Mouse (Mus musculus): ENCODE results near the gene Ola1. TPM values are rescaled to one million over a fixed set of nuclear protein-coding genes. Genes with fewer than 3 reads are reported as not detected.

The Ola1 gene
- total and polyA plus RNA-seq, 3 experiments = 114 to 182 (median 175) TPM

- Histone ChIP-seq H3K27ac (ENCODE audit: insufficient read depth, low read depth) (no peak overlapping the region), H3K27me3 (replicated peaks) (no peaks in the 10 kb centered on the region), H3K9ac (ENCODE audit: insufficient read depth, low read depth) (no peak overlapping the region), H3K36me3 (replicated peaks in 1 of 2; ENCODE audit: control insufficient read depth in 1 of 2, insufficient read depth in 1 of 2, low read length in 1 of 2) (no peaks in the 10 kb centered on the region), H3K4me3 (replicated peaks in 1 of 3; ENCODE audit: low read depth in 2 of 3, low read length in 2 of 3, poor library complexity in 1 of 3) (no peak overlapping the region), H3K79me2 (replicated peaks; ENCODE audit: control insufficient read depth, extremely low read depth, insufficient read depth, poor library complexity, severe bottlenecking) (no peaks in the 10 kb centered on the region), H3K9me3 (replicated peaks; ENCODE audit: low read length) (peaks cover 11% of the 10 kb centered on the region), H3K4me1 (ENCODE audit: control insufficient read depth in 1 of 2, insufficient read depth in 2 of 2) (no peaks in the 10 kb centered on the region), H3K4me2 (ENCODE audit: insufficient read depth, low read depth, poor library complexity, severe bottlenecking) (no peak overlapping the region)
- no peak for DNase-seq (ENCODE audit: extremely low read depth)
- TF ChIP-seq PAX5 (IDR thresholded peaks at IDR 0.05; ENCODE audit: low read length) (no peak), JUND (conservative IDR thresholded peaks at IDR 0.05; ENCODE audit: low read depth, low read length) (no peak), EP300 (IDR thresholded peaks at IDR 0.05; ENCODE audit: low read length) (no peak), UBTF (IDR thresholded peaks at IDR 0.05; ENCODE audit: low read depth, low read length) (no peak), MXI1 (IDR thresholded peaks at IDR 0.05; ENCODE audit: low read depth, low read length) (no peak), CHD2 (IDR thresholded peaks at IDR 0.05; ENCODE audit: low read length) (no peak), USF1 (IDR thresholded peaks at IDR 0.05; ENCODE audit: low read depth, low read length) (no peak), MAZ (IDR thresholded peaks at IDR 0.05; ENCODE audit: low read depth, low read length) (no peak)
- in situ Hi-C loops (cut with MboI; ENCODE audit: low pct_ligation_motif_present, low pct_unique_long_range_greater_than_20kb, low sequenced_read_pairs) (no loop called here), dilution Hi-C loops (cut with MboI; ENCODE audit: extremely low pct_ligation_motif_present, extremely low pct_unique_long_range_greater_than_20kb, low sequenced_read_pairs) (no loop called here)
These were observed 30.0 kb upstream of the Ola1 start for GRCm38 (mm10) chr2:73248701-73249100.

GRCm38 (mm10) chr2:73241299-73241698 lies 22.6 kb upstream of the Ola1 start:
- TF ChIP-seq JUND (conservative IDR thresholded peaks at IDR 0.05; ENCODE audit: low read depth, low read length) = no peak
- TF ChIP-seq ELF1 (IDR thresholded peaks at IDR 0.05; ENCODE audit: low read depth, low read length) = no peak
- no peak for TF ChIP-seq JUN (IDR thresholded peaks at IDR 0.05; ENCODE audit: insufficient read depth, low read depth, low read length)
- no peak for TF ChIP-seq MAFK (IDR thresholded peaks at IDR 0.05; ENCODE audit: insufficient replicate concordance, low read length)
- no peak for TF ChIP-seq RAD21 (IDR thresholded peaks at IDR 0.05; ENCODE audit: low read depth, low read length)
- no peak for TF ChIP-seq MEF2A (IDR thresholded peaks at IDR 0.05; ENCODE audit: borderline replicate concordance, low read depth, low read length)
- TF ChIP-seq BHLHE40 (IDR thresholded peaks at IDR 0.05; ENCODE audit: low read depth, low read length) = no peak
- Histone ChIP-seq H3K9ac (ENCODE audit: insufficient read depth, low read depth) (no peak overlapping the region), H3K27me3 (replicated peaks) (no peaks in the 10 kb centered on the region), H3K27ac (ENCODE audit: insufficient read depth, low read depth) (no peak overlapping the region), H3K79me2 (replicated peaks; ENCODE audit: control insufficient read depth, extremely low read depth, insufficient read depth, poor library complexity, severe bottlenecking) (no peaks in the 10 kb centered on the region), H3K9me3 (replicated peaks; ENCODE audit: low read length) (peaks cover 2% of the 10 kb centered on the region), H3K36me3 (replicated peaks in 1 of 2; ENCODE audit: control insufficient read depth in 1 of 2, insufficient read depth in 1 of 2, low read length in 1 of 2) (no peaks in the 10 kb centered on the region), H3K4me3 (replicated peaks in 1 of 3; ENCODE audit: low read depth in 2 of 3, low read length in 2 of 3, poor library complexity in 1 of 3) (no peak overlapping the region), H3K4me1 (ENCODE audit: control insufficient read depth in 1 of 2, insufficient read depth in 2 of 2) (peaks cover 0 to 2% of the 10 kb centered on the region in 2 experiments; a peak in 1 of 4 replicates), H3K4me2 (ENCODE audit: insufficient read depth, low read depth, poor library complexity, severe bottlenecking) (no peak overlapping the region)
- no peak for DNase-seq (ENCODE audit: extremely low read depth)
- dilution Hi-C loops (cut with MboI; ENCODE audit: extremely low pct_ligation_motif_present, extremely low pct_unique_long_range_greater_than_20kb, low sequenced_read_pairs) (no loop called here), in situ Hi-C loops (cut with MboI; ENCODE audit: low pct_ligation_motif_present, low pct_unique_long_range_greater_than_20kb, low sequenced_read_pairs) (no loop called here)

GRCm38 (mm10) chr2:73231081-73231480 lies 12.4 kb upstream of the Ola1 start:
- H3K27ac ChIP-seq (ENCODE audit: insufficient read depth, low read depth) = no peak overlapping the region
- H3K4me1 ChIP-seq (ENCODE audit: control insufficient read depth in 1 of 2, insufficient read depth in 2 of 2) = no peaks in the 10 kb centered on the region
- H3K9ac ChIP-seq (ENCODE audit: insufficient read depth, low read depth) = no peak overlapping the region
- DNase-seq (ENCODE audit: extremely low read depth) = no peak
- no peak overlapping the region for H3K4me2 ChIP-seq (ENCODE audit: insufficient read depth, low read depth, poor library complexity, severe bottlenecking)
- no peaks in the 10 kb centered on the region for H3K36me3 ChIP-seq (replicated peaks in 1 of 2; ENCODE audit: control insufficient read depth in 1 of 2, insufficient read depth in 1 of 2, low read length in 1 of 2)
- no peak overlapping the region for H3K4me3 ChIP-seq (replicated peaks in 1 of 3; ENCODE audit: low read depth in 2 of 3, low read length in 2 of 3, poor library complexity in 1 of 3)
- TF ChIP-seq JUND (conservative IDR thresholded peaks at IDR 0.05; ENCODE audit: low read depth, low read length) (no peak), IRF4 (IDR thresholded peaks at IDR 0.05; ENCODE audit: low read depth, low read length) (no peak), E2F4 (IDR thresholded peaks at IDR 0.05; ENCODE audit: insufficient replicate concordance, low read depth, low read length) (no peak), USF2 (conservative IDR thresholded peaks at IDR 0.05; ENCODE audit: low read depth, low read length) (no peak), ELF1 (IDR thresholded peaks at IDR 0.05; ENCODE audit: low read depth, low read length) (no peak), CHD2 (IDR thresholded peaks at IDR 0.05; ENCODE audit: low read length) (no peak), PAX5 (IDR thresholded peaks at IDR 0.05; ENCODE audit: low read length) (no peak), JUN (IDR thresholded peaks at IDR 0.05; ENCODE audit: insufficient read depth, low read depth, low read length) (no peak)
- in situ Hi-C loops (cut with MboI; ENCODE audit: low pct_ligation_motif_present, low pct_unique_long_range_greater_than_20kb, low sequenced_read_pairs) = no loop called here
- H3K79me2 ChIP-seq (replicated peaks; ENCODE audit: control insufficient read depth, extremely low read depth, insufficient read depth, poor library complexity, severe bottlenecking) = no peaks in the 10 kb centered on the region
- no peaks in the 10 kb centered on the region for H3K9me3 ChIP-seq (replicated peaks; ENCODE audit: low read length)
- H3K27me3 ChIP-seq (replicated peaks) = no peaks in the 10 kb centered on the region
- dilution Hi-C loops (cut with MboI; ENCODE audit: extremely low pct_ligation_motif_present, extremely low pct_unique_long_range_greater_than_20kb, low sequenced_read_pairs) = no loop called here

Measured in CH12.LX (cell line).